Mouse (Mus musculus) ovary, postnatal 10 days (tissue): ENCODE measurements around the gene Gxylt1.
"Not testable (repeated sequence)": the region's sequence is repeated elsewhere in the genome, so short reads cannot be mapped to it uniquely, and the experiment has no call there.

Experiments
- DNase-seq: peaks from one replicate; pipeline ENCODE4 v3.0.0; 2022; ENCODE audit warnings: low spot score

Gene Gxylt1

DNA sequence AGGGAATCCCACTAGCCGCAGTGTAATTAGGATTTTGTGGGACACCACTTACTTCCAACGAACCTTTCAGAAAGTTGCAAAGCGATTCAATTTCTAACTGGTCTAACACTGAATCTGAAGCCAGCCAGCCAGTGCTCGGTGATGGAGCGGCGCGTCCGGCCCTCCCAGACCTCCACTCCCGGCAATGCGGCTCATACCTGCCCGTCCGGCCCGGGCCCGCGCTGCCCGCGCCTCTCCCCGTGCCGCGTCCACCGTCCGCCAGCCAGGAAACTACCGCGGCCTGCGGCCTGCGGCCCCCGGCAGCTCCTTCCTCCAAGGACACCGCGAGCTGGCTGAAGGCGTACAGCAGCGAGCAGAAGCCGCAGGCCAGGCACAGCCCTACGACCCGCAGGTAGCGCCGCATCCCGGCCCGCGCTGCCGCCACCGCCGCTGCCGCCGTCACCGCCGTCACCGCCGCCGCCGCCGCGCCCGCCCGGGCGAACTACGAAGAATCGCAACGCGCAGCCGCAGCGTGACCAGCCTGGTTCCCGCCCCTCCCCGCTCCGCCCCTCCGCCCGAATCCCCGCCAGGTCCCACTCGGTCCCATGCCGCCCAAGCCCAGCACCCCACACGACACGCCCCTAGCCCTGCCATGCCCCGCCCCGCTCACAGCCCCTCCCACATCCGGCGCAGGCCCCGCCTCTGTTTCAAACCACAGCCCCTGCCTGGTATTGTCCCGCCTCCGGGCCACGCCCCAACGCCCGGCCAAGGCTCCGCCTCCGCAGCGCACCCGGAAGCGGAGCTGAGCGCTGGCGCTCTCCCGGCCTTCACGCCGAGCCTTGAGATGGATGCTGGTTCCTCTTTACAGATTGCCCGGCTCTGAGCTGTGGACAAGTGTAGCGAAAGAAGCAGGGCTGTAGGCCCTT is at the start of gene Gxylt1:
Gene Gxylt1, minus strand, starts transcription at position 501 of the 905 bp plus-strand sequence.
- DNase-seq = peak; percentile 99

GRCm38 (mm10) chr15:93318781-93319180 is 43.8 kb upstream of the Gxylt1 start:
- DNase-seq = no peak

DNA sequence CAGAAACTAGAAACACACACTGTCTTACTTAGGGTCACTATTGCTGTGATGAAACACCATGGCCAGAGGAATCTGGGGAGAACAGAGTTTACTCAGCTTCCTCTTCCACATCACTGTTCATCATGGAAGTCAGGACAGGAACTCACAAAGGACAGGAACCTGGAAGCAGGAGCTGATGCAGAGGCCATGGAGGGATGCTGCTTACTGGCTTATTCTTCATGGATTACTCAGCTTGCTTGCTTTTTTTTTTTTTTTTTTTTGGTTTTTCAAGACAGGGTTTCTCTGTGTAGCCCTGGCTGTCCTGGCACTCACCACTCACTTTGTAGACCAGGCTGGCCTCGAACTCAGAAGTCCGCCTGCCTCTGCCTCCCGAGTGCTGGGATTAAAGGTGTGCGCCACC is 35.3 kb upstream of the Gxylt1 start:
- not testable (repeated sequence) for DNase-seq

DNA sequence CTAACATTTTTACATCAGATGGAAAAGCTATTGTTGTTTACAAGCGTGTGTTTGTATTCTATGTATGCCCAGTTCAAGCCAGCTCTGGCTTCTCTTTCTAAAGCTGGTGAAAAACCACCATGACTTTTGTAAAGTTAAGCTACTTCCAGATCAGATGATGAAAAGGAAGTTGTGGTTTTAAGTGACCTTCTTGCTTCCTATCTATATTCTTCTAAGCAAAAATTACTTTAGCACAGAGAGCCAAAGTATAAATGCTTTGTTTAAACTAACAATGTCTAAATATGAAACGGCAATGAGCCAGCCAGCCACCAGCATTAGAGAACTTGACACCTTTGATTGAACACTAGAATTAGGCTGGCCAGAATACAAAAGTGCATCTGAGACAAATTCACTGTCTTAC is 23.2 kb upstream of the Gxylt1 start:
- DNase-seq = no peak

GRCm38 (mm10) chr15:93294483-93294882 is 19.5 kb upstream of the Gxylt1 start:
- DNase-seq = no peak

GRCm38 (mm10) chr15:93288321-93288720 is 13.3 kb upstream of the Gxylt1 start:
- no peak for DNase-seq

- DNase-seq = no peak
These were observed 12.6 kb upstream of the Gxylt1 start for GRCm38 (mm10) chr15:93287628-93288027.

- no peak for DNase-seq
These were observed 10.3 kb upstream of the Gxylt1 start for GRCm38 (mm10) chr15:93285244-93285643.

DNA sequence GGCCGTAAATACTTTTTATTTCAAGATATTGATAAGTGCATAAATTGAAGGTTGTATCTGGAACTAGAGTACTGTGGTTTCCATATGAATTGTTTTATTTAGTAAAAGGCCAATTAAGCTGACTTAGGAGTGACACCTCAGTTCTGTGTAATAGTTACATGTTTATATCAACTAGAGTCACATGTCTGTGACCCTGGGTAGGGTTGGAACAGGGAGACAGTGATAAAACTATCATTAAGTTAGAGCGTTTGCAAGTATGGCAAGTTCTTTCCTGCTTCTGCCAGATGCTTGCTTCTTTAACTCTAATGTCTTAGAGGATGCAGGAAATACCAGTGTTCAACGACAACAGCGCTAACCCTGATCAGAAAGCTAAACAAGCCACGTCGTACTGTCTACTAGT is 9.3 kb upstream of the Gxylt1 start:
- DNase-seq = no peak

DNA sequence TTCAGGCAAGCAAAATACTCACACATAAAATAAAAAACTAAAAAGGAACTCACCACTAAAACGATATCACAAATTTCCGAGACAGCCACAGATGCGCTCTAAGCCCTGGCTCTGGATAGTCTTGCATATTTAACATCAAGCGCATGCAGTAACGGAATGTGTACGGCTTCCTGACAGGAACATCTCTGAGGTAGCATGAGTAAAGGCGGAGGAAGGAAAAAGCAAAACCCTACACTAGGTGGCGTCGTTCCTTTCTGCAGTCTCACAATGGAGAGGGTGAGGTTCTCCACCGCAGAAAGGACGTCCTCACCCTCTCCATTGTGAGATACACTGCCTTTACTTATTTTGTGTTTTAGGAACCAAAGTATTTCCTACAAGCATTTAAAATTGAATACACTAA is 8.4 kb upstream of the Gxylt1 start:
- DNase-seq = no peak

DNA sequence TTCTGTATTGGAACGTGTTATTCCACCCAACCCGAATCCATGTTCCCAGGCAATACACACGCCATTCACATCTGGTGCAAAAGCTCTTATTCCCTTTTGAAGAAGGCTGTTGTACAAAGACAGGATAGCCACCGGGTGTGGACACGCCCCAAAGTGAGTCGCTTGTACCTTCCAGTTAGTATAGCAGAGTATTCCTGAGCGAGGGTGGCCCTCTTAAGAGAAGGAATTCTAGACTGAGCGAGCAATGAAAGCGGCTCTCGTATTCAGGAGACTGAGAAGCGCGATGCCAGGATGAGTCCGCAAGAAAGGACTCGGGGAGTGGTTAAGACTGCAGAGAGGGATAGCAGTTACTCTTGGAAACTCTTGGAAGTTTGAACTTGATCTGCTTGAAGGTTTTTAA is 1.3 kb upstream of the Gxylt1 start:
- no peak for DNase-seq

GRCm38 (mm10) chr15:93275623-93276022 is 644 bp upstream of the Gxylt1 start:
- DNase-seq = no peak

GRCm38 (mm10) chr15:93273788-93274678 is 946 bp downstream of the Gxylt1 start:
- DNase-seq = no peak

DNA sequence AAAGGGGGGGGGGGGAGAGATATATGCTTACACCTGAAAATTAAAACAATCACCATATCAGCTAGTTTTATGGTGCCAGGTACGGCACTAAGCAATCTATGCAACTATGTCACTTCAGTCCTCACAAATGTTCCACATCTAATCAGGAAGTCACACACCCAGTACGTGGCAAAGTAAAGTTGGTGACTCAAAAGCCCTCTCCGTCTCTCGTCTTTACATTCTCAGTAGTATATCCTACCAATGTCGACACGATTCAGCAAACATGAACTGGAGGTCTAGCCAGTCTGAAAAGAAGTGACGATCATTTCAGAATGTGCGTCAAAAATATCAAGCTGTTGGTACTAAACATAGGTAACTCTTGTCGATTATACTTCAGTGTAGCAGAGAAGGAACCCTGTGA is 2.0 kb downstream of the Gxylt1 start:
- no peak for DNase-seq

GRCm38 (mm10) chr15:93270289-93270855 is 4.6 kb downstream of the Gxylt1 start:
- DNase-seq = no peak

GRCm38 (mm10) chr15:93269572-93269971 is 5.4 kb downstream of the Gxylt1 start:
- no peak for DNase-seq

GRCm38 (mm10) chr15:93268001-93268400 is 7.0 kb downstream of the Gxylt1 start:
- DNase-seq = no peak

- no peak for DNase-seq
These were observed 7.5 kb downstream of the Gxylt1 start for GRCm38 (mm10) chr15:93267479-93267878.

- no peak for DNase-seq
These were observed 8.6 kb downstream of the Gxylt1 start for GRCm38 (mm10) chr15:93266361-93266760.

- DNase-seq = peak; percentile 30
These were observed 9.3 kb downstream of the Gxylt1 start for GRCm38 (mm10) chr15:93265728-93266127.

DNA sequence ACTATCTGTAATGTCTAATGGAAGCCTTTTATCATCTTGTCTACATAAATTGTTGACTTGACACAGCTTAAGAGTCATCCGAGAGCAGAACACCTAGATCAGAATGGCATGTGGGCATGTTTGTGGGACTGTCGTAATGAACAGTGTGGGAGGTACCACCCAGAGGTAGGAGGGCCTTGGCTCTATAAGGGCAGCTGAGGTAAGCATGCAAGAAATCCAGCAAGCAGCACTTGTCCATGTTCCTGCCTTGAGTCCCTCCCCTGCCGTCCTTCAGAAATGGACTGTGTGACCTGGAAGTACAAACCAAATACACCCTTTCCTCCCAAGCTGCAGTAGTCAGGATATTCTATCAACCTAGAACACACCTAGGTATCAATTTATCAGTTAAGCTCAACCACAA is 9.7 kb downstream of the Gxylt1 start:
- DNase-seq = no peak

DNA sequence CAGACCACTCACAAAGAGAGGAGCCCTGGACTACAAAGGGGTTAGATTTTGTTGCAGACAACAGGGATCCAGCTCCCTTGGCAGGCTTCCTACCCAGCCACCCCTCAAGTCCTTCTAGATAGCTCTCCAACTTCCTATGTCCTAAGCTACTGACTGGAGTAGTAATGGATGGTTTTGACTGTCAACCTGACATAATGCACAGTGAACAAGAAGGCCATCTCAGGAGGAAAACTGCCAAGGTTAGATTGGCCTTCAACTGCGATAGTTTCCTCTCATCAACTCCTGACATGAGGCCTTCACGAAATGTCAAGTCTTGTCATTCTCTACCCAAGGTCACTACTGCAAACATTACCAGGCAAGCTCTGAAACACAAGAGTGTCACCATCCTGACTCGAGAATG is 10.8 kb downstream of the Gxylt1 start:
- no peak for DNase-seq

- DNase-seq = no peak
These were observed 11.4 kb downstream of the Gxylt1 start for GRCm38 (mm10) chr15:93263566-93263965.
